Mouse (Mus musculus): Measurements from ENCODE around the gene Ubash3a.

The Ubash3a gene

DNA sequence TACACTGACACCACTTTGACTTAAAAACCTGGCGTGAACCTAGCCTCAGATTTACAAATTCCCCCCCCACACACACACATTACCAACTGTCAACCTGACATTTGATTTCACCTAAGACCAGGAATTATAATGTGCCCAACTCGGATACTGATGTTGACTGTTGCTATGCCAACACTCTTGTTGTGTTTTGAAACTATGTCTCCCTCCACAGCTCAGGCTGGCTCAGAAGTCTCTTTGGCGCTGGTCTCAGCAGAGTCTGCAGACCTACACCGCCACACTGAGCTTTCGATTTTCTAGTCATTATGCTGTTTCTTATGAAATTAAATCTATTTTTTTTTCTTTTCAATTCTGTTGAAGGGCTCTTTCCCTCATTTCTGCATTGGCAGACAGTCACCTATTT lies 55.0 kb downstream of the Ubash3a start:
- DNase-seq: no peak

DNA sequence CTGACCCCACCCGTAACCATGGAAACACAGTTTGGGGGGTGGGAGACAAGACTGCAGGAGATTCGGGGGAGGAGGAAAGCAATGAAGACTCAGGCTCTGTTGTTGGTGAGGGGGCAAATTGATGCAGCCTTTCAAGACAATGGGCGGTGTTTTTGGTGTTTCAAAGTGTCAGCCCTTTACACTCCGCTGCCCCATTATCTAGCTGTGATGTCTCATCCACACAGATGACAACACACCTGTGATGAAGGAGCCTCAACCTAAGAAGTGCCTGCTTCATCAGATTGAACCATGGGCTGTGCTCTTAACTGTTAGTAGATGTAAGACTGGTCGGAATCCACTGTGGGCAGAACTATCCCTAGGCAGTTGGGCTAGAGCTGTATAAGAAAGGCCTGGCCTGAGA lies 56.1 kb downstream of the Ubash3a start:
- DNase-seq: no peak

DNA sequence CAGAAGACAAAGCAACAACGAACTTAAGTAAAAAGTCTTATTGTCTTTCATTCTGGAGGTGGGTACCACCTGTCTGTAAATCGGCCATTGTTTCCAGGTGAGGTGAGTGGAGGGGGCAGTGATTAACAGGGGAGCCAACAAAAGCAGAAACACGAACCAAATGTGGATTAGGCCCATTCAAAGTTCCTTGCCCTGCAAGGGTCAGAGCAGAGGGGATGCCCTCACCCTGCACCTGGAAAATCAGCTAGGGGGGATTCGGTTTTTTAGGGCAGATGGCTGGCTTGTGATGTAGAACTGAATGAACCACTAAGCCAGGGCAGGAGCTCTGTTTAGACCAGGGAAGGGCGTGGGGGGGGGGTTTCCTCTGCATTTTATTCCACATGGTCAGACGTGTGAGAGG lies 56.7 kb downstream of the Ubash3a start:
- peak; percentile 5 for DNase-seq

DNA sequence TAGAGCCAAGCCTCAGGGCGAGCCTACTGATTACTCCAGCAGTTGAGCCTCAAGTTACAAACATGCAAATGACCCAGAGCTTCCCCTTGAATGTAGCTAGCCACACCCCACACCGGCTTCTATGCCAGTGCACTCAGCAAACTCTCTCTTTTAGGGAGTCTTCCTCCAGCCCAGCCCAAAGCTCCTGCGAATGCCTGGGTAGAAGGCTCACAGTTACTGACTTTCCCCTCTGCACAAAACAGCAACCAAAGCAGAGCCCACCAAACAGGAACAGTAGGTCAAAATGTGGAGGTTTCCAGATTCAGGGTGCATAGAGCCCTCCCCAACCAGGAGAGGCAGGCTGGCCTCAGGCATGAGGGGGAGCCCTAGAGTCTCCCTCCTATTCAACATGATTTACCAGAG lies 57.5 kb downstream of the Ubash3a start:
- peak; percentile 33 for DNase-seq

DNA sequence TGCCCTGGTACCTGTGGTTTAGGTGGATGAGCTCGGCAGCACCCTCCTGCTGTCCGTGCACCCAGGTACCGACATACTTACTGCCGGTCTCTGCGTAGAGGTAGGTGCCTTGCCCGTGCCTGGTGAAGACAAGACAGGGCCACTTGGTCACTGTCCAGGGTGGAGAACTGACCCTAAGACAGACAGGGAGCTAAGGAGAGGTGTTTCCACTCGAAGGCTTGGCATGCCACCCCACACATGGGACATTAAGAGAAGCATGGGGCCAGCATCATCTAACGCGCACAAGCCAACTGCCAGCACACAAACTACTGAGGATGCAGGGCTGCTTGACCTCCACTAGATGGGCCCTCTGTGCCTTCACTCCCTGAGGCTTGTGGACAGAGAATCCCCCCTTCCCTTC lies 58.2 kb downstream of the Ubash3a start:
- no peak for DNase-seq

DNA sequence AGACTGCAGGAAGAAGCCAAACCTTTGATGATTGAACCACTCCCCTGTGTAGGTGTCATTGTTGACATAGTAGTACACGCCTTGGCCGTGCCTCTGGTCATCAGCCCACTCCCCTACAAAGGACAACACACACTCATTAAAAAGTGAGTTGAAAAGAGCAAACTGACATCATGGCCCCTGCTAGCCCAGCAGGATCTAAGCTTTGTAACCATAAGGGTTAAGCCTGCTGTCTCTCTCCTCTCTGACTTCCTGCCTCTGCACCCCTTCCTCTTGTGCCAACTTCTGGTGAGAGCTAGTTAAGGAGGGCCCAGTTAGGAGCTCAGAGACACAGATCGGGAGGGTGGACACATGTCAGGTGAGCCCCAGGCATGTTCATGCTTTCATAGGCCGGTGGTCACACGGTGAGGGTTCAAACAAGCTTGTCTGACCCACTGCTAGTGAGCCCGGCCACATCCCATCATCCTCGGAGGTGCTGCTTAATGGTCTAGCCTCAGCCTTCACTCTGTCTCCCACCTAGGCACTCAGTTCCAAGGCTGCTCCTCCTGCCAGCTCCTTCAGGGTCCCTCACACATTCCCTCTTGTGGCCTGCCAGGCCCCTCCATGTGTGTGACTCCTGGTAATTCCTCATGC lies 58.8 kb downstream of the Ubash3a start:
- peak; percentile 67 for DNase-seq

DNA sequence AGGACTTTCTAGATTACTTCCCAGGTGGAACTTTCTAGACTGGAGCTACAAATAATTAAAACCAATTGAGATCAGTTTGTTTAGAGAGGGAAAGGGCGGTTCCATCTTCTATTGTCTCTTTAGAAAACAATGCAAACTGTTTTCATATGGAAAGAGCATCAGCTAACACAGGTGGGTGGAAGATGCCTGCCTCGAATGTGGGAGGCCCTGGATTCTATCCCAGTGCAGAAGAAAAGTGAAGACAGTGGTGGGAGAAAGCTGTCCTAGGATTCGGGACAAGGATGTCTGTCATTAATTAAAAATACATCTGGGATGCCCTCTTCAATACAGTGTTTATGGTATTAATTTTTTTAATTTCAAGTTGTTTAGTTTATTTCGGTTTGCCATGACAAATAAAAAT lies 59.5 kb downstream of the Ubash3a start:
- DNase-seq: no peak

DNA sequence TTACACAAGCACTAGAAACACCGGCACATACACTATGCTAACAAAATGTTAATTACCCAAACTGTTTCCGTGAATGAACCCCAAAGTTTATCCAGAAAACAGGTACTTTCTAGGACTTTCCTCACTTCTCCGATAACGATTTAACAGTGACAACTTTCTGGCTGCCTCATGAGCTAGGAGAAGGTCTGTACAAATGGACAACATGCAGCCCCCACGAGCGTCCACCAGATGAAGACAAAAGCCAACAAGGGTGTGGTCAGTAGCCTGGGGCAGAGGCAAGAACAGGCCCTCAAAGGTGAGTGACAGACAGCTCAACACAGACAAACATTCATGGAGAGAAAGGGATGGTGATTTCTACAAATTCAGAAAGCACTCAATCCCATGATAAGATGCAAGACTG lies 59.9 kb downstream of the Ubash3a start:
- DNase-seq: no peak

DNA sequence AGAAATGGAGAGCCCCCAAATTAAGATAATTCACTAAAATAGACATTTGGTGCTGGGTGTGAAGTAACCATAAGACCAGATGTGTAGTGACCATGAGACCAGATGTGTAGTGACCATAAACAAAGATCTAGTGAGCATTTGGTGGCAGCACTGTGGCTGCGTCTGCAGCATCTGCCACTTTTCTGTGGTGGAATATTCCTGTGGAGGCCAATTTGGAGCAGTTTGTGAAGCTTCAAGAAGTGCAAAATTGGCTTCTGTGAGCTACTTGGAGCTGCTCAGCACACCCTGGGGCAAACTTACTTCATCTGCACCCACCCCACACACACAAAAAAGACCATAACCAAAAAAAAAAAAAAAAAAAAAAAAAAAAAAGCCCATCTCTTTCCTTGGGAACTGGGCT lies 60.3 kb downstream of the Ubash3a start:
- no peak for DNase-seq

DNA sequence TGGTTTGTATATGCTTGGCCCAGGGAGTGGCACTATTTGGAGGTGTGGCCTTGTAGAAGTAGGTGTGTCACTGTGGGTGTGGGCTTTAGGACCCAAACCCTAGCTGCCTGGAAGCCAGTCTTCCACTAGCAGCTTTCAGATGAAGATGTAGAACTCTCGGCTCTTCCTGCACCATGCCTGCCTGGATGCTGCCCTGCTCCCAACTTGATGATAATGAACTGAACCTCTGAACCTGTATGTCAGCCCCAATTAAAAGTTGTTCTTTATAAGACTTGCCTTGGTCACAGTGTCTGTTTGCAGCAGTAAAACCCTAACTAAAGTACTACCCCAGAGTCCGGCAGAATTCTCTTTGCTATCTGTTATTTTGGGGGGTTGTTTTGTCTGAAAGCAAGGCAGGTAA lies 62.1 kb downstream of the Ubash3a start:
- peak; percentile 4 for DNase-seq

DNA sequence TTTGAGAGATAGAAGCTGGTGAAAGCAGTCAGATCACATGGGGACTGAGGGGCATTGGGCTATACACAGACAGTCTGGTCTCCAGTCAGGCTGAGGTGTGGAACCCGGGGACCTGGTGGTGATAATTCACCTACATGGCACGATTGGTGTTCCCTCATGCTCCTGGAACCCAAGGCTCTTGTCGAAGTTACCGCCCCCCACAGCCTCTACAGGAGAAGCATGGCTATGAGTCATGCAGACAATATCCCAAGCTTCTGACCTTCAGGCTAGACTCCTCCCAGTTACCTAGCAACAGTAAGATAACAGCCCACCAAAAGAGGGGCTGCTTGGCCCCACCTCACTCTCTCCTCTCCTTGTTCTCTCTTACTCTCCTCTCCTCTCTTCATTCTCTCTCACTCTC lies 62.6 kb downstream of the Ubash3a start:
- peak; percentile 5 for DNase-seq

DNA sequence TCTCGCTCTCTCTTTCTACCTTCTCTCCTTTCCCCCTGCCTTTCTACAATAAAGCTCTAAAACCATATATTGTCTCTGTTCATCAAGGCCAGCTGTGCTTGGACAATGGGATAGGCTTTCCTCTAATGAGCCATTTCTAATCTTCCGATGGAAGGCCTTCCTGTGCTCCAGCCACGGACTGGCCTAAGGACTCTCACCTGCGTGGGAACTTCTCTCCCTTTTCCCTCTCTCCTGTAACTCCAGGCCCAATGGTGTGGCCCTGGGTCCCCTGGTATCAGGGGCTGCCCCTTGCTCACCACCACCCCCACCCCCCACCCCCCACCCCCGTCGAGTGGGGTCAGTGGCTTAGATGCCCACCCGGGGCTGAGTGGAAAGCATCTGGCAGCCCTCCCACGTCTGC lies 63.1 kb downstream of the Ubash3a start:
- DNase-seq: peak; percentile 4

DNA sequence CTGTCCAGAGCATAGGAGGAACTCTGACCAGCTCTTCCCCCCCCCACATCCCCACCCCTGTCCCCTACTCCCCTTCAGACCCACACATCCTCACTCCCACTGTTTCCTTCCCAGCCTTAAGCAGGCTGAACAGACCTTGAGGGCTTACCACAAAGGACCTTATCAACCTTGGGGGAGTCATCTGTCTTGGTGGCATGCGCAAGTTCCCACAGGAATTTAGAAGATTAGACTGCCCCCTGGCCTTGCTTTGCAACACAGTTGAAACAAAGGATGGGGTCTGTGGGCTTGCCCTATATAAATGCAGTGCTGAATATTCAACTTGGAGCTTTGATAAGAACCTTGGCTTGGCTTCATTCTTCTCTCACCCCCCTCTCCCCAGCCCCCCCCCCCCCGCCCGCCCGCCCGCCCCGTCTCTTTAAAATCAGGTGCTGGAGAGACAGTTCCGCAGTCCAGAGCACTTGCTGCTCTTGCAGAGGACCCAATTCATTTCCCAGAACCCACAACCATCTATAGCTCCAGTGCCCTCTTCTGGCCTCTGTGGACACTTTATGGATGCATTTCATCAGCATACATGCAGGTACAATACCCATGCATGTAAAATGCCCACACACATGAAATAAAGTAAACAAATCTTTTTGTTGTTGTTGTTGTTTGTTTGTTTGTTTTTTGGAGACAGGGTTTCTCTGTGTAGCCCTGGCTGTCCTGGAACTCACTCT lies 63.6 kb downstream of the Ubash3a start:
- peak; percentile 34 for DNase-seq

DNA sequence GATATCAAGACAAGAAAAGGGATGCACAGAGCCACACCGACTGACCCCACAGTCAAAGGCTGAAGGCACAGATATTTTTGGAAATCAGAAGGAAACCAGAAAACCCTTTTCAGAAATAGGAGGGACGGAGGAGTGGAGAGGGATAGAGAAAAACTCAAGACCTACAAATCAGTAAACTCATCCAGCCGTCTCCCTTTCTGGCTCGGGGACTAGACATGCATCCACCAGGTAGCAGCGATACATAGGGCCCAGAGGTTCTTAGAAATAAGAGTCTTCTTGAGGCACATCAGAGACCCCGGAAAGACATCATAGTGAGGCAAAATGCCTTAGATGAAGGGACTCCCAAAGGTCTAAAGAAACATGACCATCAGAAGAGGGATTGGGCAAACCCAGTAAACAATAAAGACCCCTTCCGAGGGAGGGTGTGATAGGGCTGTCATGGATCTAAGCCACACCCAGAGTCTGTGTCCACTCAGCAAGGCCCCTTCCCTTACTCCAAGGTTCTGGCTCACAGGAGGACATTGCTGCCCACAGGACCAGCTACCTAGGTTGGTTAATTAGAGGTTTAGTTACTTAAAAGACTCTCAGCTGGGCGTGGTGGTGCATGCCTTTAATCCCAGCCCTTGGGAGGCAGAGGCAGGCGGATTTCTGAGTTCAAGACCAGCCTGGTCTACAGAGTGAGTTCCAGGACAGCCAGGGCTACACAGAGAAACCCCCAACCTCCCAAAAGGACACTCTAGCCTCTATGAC lies 64.9 kb downstream of the Ubash3a start:
- DNase-seq: no peak

DNA sequence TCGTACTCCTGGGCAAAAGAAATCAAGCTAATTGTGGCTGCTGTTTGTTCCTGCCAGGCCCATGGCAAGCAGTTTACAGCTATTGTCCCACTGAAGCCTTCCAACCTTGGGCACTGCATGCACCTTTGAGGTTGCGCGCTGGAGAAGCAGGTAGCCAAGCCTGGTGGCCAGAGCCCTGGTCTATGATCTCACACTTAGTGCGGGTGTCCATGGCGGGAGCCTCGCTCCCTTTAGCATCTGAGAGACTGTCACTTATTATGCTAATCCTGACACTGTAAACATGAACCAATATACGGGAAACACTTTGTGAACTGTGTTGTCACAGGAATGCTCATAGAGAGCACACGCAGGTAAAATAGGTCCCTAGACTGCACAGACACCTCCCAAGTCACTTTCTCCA lies 66.0 kb downstream of the Ubash3a start:
- DNase-seq: peak; percentile 3

DNA sequence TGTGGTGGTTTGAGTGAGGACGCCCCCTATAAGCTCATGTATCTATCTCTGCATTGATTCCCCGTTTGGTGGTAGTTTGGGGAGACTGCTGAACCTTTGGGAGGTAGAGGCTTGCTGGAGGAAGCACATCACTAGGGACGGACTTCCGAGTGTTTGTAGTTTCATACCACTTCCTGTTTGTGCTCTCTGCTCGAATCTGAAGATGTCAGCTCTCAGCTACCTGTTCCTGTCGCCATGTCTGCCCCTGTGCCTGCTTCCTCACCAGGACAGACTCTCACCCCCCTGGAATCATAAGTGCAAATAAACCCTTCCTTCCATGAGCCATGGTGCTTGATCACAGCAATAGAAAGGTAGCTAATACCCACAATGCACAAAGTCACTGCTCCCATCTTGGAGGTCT lies 67.5 kb downstream of the Ubash3a start:
- peak; percentile 58 for DNase-seq

DNA sequence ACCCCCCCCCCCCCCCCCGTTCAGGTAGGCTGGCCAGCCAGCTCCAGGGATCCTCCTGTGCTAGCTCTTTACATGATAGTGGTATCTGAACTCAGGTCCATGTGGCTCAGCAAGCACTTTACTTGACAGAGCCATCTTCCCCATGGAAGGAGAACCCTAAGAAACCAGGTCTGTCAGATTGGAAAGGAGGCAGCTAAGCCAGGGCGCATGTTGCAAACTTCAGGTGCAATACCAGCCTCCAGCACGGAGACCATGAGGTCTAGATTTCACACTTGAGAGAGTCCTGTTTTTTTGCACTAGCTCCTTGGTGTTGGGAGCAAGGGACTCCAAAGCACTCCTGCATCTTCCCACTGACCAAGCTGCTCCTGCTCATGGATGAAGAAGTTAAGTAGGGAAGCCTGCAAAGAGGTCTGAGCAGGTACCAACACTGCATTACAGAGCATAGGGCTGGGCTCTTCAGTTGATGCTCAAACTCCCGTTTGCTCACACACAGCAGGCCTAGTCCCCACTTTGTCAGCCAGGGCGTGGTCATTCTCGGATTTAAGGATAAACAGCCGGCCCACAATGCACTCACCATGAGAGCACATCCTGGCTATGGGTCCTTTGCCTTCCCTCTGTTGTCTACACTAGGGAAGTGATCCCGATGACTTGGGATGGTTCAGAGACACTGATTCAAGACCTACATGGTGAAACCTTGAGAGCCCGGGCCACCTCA lies 68.7 kb downstream of the Ubash3a start:
- DNase-seq: no peak

DNA sequence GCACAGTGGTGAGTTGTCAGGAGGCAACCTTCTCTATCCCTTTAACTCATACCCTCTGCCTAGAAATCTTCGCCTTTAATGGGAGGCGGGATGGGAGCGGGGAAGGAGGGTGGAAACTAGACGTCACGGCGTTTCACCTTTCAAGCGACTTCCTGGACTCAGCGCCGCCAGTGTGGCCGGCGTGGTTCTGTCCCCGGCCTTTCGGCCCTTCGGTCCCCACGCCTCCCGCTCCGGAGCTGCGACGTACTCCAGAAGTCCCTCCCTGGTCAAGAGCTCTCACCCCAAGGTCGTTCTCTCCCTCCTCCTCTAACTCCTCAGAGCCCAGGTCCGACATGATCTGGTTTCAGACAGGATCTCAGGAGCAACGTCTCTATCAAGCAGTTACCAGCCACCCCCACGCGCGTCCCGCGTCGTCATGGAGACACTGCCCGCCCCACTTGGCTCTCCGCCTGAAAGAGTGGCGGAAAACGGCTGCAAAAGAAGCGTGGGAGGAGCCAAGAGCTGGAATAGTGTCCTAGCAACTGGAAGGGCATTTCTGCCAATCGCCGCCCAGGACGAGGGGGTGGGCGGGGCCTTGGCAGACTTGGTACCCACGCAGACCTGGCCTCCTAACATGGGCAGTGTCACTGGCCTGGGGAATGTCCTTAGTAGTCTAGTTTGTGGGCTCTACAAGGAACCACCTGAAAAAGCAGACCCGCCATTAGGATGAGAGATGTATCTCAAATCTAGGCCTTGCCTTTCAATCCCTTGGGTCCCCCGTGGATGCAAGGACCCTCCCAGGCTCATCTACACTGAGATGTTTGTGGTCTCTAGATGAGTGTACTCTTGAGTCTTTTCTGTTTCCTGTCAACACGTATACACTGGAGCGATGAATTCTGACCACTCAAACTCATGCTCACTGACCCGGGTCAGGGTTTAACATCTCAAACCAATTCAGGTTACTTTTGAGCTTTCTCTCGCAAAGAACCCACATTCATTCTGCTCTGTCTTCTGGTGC lies 69.5 kb downstream of the Ubash3a start, which contains the start of gene Rsph1:
Rsph1 (minus strand) TSS at position 462 of the 997 bp plus-strand sequence.
- DNase-seq: peak; percentile 96

DNA sequence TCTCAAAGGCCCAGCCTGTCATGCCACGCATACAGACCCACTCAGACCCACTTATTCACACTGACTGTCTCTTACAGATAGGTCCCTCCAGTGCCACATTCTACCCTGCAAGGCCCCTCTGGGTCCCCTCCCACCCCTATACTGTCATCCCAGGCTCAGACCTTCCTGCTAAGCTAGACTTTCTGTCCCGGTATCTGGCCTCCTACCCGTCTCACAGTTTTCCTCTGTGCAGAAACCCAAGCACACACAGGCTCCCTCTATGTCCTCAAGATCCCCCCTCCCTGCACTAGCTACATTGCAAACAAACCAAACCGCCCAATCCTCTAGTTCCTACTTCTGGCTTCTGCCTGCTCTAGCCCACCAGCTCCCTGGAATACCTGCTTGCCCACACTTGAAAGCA lies 70.3 kb downstream of the Ubash3a start:
- DNase-seq: no peak

DNA sequence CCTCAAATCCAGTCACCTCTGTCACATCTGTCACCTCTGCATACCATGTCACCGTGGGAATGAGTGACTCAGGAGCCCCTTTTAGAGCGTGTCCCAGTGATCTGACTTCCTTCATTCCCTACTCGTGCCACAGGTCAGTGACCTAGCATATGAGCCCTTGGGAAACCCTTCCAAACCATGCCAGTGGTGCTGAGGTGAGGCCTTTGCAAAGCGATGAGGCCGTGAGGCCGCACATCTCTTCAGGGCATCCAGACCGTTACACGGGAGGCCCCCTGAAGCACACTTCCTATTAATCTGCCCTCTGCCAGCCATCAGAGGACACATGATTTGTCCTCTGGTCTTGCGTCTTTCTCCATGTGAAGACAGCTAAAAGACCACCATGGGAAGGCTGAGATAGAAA lies 71.9 kb downstream of the Ubash3a start:
- DNase-seq: no peak

DNA sequence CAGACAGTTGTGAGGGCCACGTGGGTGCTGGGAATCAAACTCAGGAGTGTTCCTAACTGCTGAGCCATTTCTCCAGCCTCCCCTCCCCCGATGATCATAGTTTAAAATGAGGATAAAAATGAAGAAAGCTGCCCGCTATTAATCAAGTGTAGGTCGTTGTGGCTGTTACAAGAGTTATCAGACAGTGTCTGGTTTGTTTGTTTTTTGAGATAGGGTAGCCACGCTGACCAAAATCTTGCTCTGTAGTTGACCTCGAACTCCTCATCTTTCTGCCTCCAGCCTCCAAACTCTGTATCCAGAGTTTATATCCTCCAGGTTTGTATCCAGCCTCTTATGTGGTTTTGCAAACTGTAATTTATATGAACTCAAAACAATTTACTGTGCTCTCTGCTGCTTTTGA lies 72.6 kb downstream of the Ubash3a start:
- DNase-seq: no peak
